Mouse (Mus musculus): Measurements from ENCODE around the gene Eid1. TPM values are rescaled to one million over a fixed set of nuclear protein-coding genes. Genes with fewer than 3 reads are reported as not detected.

The Eid1 gene
- polyA plus RNA-seq (2015; fragmentation: Nextera tagmentation; extraction: Ambion mirVana) = 112 and 128 TPM in 2 replicates

DNA sequence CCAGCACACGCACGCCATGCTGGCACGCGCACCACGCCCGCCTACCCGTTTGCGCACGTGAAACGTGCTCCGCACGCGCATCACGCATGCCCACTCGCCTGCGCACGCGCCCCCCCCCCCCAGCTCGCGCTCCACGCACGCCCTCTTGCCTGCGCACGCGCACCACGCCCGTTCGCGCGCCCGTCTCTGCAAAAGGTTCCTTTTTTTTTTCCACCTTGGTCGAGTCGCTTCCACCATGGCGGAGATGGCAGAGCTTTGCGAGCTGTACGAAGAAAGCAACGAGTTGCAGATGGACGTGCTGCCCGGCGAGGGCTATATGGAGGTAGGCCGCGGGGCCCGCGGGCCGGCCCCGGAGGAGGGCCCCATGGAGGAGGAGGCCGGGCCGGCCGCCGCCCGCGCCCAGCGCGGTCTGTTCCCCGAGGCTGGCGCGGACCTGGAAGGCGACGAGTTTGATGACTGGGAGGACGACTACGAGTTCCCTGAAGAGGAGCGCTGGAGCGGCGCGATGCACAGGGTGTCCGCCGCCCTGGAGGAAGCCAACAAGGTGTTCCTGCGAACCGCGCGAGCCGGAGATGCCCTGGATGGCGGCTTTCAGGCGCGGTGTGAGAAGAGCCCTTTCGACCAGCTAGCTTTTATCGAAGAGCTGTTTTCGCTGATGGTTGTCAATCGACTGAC, at the start of gene Eid1:
Gene Eid1, plus strand, starts transcription at position 139 of the 675 bp plus-strand sequence.
- Histone ChIP-seq H3K4me1 (ENCODE audit: control insufficient read depth, insufficient read depth, low read length) (peaks cover 8% of the 10 kb centered on the region), H3K9me3 (replicated peaks; ENCODE audit: control insufficient read depth, low read length) (no peaks in the 10 kb centered on the region), H3K27ac (ENCODE audit: low read length) (peak within 1 kb of the TSS; percentile 86), H3K4me3 (ENCODE audit: low read length) (peak within 1 kb of the TSS; percentile 71), H3K27me3 (ENCODE audit: control insufficient read depth, insufficient read depth, low read length) (no peaks in the 10 kb centered on the region), H3K36me3 (ENCODE audit: control insufficient read depth, insufficient read depth) (no peaks in the 10 kb centered on the region), H3K9ac (ENCODE audit: low read length) (peak within 1 kb of the TSS; percentile 80), H3K4me2 (ENCODE audit: low read depth, low read length) (peak within 1 kb of the TSS; percentile 78)
- WGBS = under 1% methylated on average over 65 of the region's 79 CpGs
- peak; percentile 95 for ATAC-seq (replicated peaks; ENCODE audit: extremely low read depth, insufficient read depth, low FRiP score)

DNA sequence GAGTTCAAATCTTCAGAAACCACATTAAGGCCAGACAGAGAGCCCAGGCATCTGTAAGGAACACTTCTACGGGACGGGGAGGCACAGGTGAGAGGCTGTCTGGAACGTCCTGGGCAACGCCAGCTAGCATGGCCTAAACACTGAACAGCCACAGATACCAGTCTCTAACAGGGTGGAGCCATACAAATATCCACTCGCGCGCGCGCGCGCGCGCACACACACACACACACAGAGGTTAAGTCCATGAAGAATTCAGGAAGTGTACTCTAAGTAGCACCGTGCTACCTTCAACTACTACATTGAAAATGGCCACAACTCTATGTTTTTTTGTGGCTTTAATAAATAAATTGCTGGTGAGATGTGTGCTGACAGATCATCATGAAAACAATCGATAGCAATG, 49.7 kb upstream of the Eid1 start:
- no peak for ATAC-seq (replicated peaks; ENCODE audit: extremely low read depth, insufficient read depth, low FRiP score)
- H3K9me3 ChIP-seq (replicated peaks; ENCODE audit: control insufficient read depth, low read length) = no peaks in the 10 kb centered on the region
- 87% methylated on average over 15 of the region's 15 CpGs for WGBS
- peak overlapping the region; percentile 66 for H3K4me2 ChIP-seq (ENCODE audit: low read depth, low read length)
- H3K9ac ChIP-seq (ENCODE audit: low read length) = no peak overlapping the region
- peaks cover 13% of the 10 kb centered on the region for H3K36me3 ChIP-seq (ENCODE audit: control insufficient read depth, insufficient read depth)
- H3K4me3 ChIP-seq (ENCODE audit: low read length) = no peak overlapping the region
- H3K27ac ChIP-seq (ENCODE audit: low read length) = no peak overlapping the region
- no peaks in the 10 kb centered on the region for H3K27me3 ChIP-seq (ENCODE audit: control insufficient read depth, insufficient read depth, low read length)
- peaks cover 21% of the 10 kb centered on the region for H3K4me1 ChIP-seq (ENCODE audit: control insufficient read depth, insufficient read depth, low read length)

DNA sequence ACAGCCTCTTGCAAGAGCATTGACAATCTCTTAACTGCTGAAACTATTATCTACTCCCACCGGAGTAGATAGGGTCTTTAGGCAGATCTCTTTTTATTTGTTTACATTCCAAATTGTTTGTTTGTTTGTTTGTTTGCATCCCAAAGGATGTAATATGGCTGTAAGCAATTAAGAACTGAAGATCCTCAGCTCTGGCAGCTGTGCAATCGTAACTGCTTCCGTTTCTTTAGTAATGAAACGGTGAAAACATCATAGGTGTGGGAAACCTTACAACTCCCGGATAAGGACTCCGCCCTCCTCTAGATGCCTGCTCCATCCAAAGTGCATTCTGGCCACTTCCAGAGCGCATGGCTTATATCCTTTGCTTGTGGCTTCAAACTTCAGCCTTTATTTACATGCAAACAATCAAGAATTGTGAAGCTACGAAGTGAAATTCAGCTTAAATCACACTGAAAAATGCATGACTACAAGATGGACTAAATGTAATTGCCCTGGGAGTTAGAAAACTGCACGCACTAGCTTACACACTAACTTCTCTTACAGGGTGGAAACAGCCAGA, 48.7 kb upstream of the Eid1 start:
- Histone ChIP-seq H3K4me2 (ENCODE audit: low read depth, low read length) (peak overlapping the region; percentile 66), H3K9ac (ENCODE audit: low read length) (peak overlapping the region; percentile 91), H3K27ac (ENCODE audit: low read length) (peak overlapping the region; percentile 76), H3K36me3 (ENCODE audit: control insufficient read depth, insufficient read depth) (peaks cover 7% of the 10 kb centered on the region), H3K9me3 (replicated peaks; ENCODE audit: control insufficient read depth, low read length) (no peaks in the 10 kb centered on the region), H3K27me3 (ENCODE audit: control insufficient read depth, insufficient read depth, low read length) (no peaks in the 10 kb centered on the region), H3K4me3 (ENCODE audit: low read length) (peak overlapping the region; percentile 95), H3K4me1 (ENCODE audit: control insufficient read depth, insufficient read depth, low read length) (peaks cover 26% of the 10 kb centered on the region)
- ATAC-seq (replicated peaks; ENCODE audit: extremely low read depth, insufficient read depth, low FRiP score) = no peak
- 6% methylated on average over 9 of the region's 9 CpGs for WGBS

DNA sequence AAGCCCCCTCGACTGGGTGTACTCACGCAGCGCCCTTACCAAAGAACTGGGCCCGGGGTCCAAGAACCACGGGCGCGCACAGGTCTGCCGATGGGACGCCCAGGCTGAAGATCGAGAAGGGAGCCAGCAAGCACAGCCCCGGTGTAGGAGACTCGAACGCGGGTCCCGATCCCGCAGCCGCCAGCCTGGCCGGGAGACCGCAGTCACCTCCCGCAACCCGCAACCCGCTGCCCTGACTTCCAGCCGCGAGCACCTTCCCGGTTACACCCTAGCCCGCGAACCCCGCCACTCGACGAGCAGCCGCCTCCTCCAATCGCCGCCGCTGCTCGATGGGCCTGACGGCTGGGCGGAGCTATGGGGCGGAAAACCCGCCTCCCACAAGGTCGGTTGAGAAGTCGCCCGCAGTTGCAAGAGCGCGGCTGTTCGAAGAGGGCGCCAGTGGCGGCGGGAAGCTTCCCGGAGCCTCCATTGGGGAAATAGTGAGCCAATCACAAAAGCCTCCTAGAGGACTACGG, 48.0 kb upstream of the Eid1 start, which contains the start of gene Cep152:
Gene Cep152, minus strand, starts transcription at position 277 of the 515 bp plus-strand sequence.
- Histone ChIP-seq H3K4me3 (ENCODE audit: low read length) (peak within 1 kb of the TSS; percentile 95), H3K36me3 (ENCODE audit: control insufficient read depth, insufficient read depth) (no peaks in the 10 kb centered on the region; the same call in 1 of the 2 replicates), H3K9ac (ENCODE audit: low read length) (peak within 1 kb of the TSS; percentile 91), H3K27ac (ENCODE audit: low read length) (peak within 1 kb of the TSS; percentile 81), H3K4me1 (ENCODE audit: control insufficient read depth, insufficient read depth, low read length) (peaks cover 26% of the 10 kb centered on the region), H3K27me3 (ENCODE audit: control insufficient read depth, insufficient read depth, low read length) (no peaks in the 10 kb centered on the region), H3K4me2 (ENCODE audit: low read depth, low read length) (peak within 1 kb of the TSS; percentile 79), H3K9me3 (replicated peaks; ENCODE audit: control insufficient read depth, low read length) (no peaks in the 10 kb centered on the region)
- under 1% methylated on average over 50 of the region's 50 CpGs for WGBS
- peak; percentile 96 for ATAC-seq (replicated peaks; ENCODE audit: extremely low read depth, insufficient read depth, low FRiP score)

DNA sequence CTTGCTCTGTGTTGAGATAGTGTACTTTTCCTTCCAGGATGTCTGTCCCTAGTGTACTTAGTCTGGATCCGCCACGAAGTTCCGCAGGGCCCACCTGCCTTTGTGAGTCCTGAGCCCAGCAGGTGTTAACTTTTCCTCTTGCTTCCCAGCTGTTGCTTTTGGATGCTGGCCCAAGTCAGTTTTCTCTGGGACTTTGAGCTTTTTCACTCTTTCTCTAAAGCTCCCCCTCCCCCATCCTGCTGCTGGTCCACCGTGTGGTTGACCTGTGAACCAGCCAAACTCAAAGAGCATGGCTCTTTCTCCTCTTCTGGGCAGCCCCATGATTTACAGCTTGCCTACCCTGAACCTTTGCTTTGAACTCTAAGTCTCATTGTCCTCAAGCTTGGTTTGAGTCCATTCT, 46.4 kb upstream of the Eid1 start:
- Histone ChIP-seq H3K9ac (ENCODE audit: low read length) (no peak overlapping the region), H3K4me1 (ENCODE audit: control insufficient read depth, insufficient read depth, low read length) (peaks cover 28% of the 10 kb centered on the region), H3K36me3 (ENCODE audit: control insufficient read depth, insufficient read depth) (no peaks in the 10 kb centered on the region), H3K27me3 (ENCODE audit: control insufficient read depth, insufficient read depth, low read length) (no peaks in the 10 kb centered on the region), H3K4me3 (ENCODE audit: low read length) (no peak overlapping the region), H3K27ac (ENCODE audit: low read length) (no peak overlapping the region), H3K9me3 (replicated peaks; ENCODE audit: control insufficient read depth, low read length) (no peaks in the 10 kb centered on the region), H3K4me2 (ENCODE audit: low read depth, low read length) (no peak overlapping the region)
- WGBS = 86% methylated on average over 4 of the region's 4 CpGs
- no peak for ATAC-seq (replicated peaks; ENCODE audit: extremely low read depth, insufficient read depth, low FRiP score)

DNA sequence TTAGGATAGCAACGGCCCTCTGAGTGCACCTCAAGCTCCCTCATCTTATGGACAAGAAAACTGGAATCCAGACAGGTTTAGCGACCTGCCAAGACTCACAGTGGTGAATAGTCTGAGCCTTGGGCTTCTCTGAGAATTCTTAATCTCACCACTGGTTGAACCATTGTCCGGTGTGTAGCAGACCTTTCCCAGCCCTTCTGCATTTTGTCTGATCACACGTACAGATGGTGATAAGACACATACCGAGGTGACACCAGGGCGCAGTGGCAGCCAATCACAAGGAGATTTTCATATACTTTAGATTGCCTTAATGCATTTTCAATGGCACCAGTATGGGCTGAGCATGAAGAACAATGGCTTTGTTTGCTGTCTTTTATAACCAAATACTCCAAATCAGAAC, 44.4 kb upstream of the Eid1 start:
- Histone ChIP-seq H3K27me3 (ENCODE audit: control insufficient read depth, insufficient read depth, low read length) (no peaks in the 10 kb centered on the region), H3K27ac (ENCODE audit: low read length) (peak overlapping the region; percentile 55; the same call in 1 of the 2 replicates), H3K4me1 (ENCODE audit: control insufficient read depth, insufficient read depth, low read length) (peaks cover 23% of the 10 kb centered on the region), H3K9me3 (replicated peaks; ENCODE audit: control insufficient read depth, low read length) (no peaks in the 10 kb centered on the region), H3K36me3 (ENCODE audit: control insufficient read depth, insufficient read depth) (no peaks in the 10 kb centered on the region), H3K4me3 (ENCODE audit: low read length) (no peak overlapping the region), H3K4me2 (ENCODE audit: low read depth, low read length) (no peak overlapping the region), H3K9ac (ENCODE audit: low read length) (no peak overlapping the region)
- WGBS = 38% methylated on average over 6 of the region's 6 CpGs
- ATAC-seq (replicated peaks; ENCODE audit: extremely low read depth, insufficient read depth, low FRiP score) = no peak

DNA sequence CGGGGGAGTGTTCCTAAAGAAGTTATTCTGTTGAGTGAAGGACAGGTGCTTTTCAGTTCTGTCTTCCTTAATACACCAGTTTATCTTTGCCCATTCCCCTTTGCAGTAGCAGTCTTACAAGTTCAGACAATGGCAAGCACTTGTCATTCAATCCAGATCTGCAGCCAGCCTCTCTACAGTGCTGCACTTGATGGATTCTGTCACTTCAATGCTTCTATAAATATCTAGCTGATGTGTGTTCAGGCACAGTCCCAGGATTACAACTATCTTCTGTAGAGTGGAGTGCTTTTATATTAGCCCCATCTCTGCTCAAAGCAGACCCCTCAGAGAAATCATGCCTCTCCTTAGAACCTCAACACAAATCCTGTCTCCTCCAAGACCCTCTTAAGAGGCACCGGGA, 42.9 kb upstream of the Eid1 start:
- Histone ChIP-seq H3K9me3 (replicated peaks; ENCODE audit: control insufficient read depth, low read length) (no peaks in the 10 kb centered on the region), H3K4me2 (ENCODE audit: low read depth, low read length) (no peak overlapping the region), H3K4me3 (ENCODE audit: low read length) (no peak overlapping the region), H3K4me1 (ENCODE audit: control insufficient read depth, insufficient read depth, low read length) (peaks cover 14% of the 10 kb centered on the region), H3K27ac (ENCODE audit: low read length) (peak overlapping the region; percentile 76), H3K27me3 (ENCODE audit: control insufficient read depth, insufficient read depth, low read length) (no peaks in the 10 kb centered on the region), H3K36me3 (ENCODE audit: control insufficient read depth, insufficient read depth) (no peaks in the 10 kb centered on the region), H3K9ac (ENCODE audit: low read length) (no peak overlapping the region)
- ATAC-seq (replicated peaks; ENCODE audit: extremely low read depth, insufficient read depth, low FRiP score) = peak; percentile 41; the same call in 1 of the 2 replicates
- 48% methylated on average over 2 of the region's 2 CpGs for WGBS

DNA sequence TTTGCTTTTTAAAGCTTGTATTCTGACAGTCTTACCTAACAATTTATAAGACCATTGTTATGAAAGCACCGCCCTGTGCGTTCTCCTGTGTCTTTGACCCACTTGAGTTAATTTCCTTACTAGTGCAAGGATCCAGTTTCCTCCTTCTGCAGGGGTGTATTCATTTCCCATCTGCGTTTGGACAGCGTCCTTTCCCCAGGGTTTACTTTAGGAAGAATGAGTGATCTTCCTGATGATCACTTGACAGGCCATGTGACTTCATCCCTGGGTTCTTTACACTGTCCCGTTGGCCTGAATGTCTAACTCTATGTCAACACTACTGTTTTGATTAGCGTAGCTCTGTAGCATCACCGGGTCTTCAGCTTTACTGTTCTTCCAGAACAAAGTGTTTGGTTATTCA, 35.6 kb upstream of the Eid1 start:
- Histone ChIP-seq H3K4me3 (ENCODE audit: low read length) (no peak overlapping the region), H3K4me2 (ENCODE audit: low read depth, low read length) (no peak overlapping the region), H3K9ac (ENCODE audit: low read length) (no peak overlapping the region), H3K27ac (ENCODE audit: low read length) (no peak overlapping the region), H3K4me1 (ENCODE audit: control insufficient read depth, insufficient read depth, low read length) (no peaks in the 10 kb centered on the region), H3K36me3 (ENCODE audit: control insufficient read depth, insufficient read depth) (no peaks in the 10 kb centered on the region), H3K27me3 (ENCODE audit: control insufficient read depth, insufficient read depth, low read length) (no peaks in the 10 kb centered on the region), H3K9me3 (replicated peaks; ENCODE audit: control insufficient read depth, low read length) (no peaks in the 10 kb centered on the region)
- 72% methylated on average over 7 of the region's 7 CpGs for WGBS
- ATAC-seq (replicated peaks; ENCODE audit: extremely low read depth, insufficient read depth, low FRiP score) = no peak

DNA sequence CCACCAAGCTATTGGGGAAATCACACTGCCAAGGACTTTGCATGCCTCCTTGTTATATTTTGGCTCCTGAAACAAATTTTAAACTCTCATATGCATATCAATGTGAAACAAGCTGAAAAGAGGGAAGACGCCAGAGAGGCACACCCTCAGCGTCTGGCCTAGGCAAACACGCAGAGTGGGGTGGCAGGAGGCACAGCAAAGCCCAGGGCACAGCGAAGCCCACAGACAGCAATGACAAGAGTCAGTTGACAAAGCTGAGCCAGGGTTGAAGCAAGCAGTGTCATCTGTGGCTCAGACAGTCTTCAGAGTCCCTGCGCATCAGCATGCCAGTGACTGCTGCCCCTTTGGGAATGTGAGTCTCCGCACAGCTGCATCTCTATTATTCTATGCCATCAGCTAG, 28.0 kb upstream of the Eid1 start:
- ATAC-seq (replicated peaks; ENCODE audit: extremely low read depth, insufficient read depth, low FRiP score) = no peak
- Histone ChIP-seq H3K9ac (ENCODE audit: low read length) (no peak overlapping the region), H3K4me2 (ENCODE audit: low read depth, low read length) (no peak overlapping the region), H3K27me3 (ENCODE audit: control insufficient read depth, insufficient read depth, low read length) (no peaks in the 10 kb centered on the region), H3K36me3 (ENCODE audit: control insufficient read depth, insufficient read depth) (no peaks in the 10 kb centered on the region), H3K4me1 (ENCODE audit: control insufficient read depth, insufficient read depth, low read length) (no peaks in the 10 kb centered on the region), H3K27ac (ENCODE audit: low read length) (no peak overlapping the region), H3K4me3 (ENCODE audit: low read length) (no peak overlapping the region), H3K9me3 (replicated peaks; ENCODE audit: control insufficient read depth, low read length) (no peaks in the 10 kb centered on the region)
- 92% methylated on average over 6 of the region's 6 CpGs for WGBS

Measured in heart, embryonic 16.5 days (tissue).